ENCODE assay signal across 7 mouse cellular contexts in the genomic region with DNA sequence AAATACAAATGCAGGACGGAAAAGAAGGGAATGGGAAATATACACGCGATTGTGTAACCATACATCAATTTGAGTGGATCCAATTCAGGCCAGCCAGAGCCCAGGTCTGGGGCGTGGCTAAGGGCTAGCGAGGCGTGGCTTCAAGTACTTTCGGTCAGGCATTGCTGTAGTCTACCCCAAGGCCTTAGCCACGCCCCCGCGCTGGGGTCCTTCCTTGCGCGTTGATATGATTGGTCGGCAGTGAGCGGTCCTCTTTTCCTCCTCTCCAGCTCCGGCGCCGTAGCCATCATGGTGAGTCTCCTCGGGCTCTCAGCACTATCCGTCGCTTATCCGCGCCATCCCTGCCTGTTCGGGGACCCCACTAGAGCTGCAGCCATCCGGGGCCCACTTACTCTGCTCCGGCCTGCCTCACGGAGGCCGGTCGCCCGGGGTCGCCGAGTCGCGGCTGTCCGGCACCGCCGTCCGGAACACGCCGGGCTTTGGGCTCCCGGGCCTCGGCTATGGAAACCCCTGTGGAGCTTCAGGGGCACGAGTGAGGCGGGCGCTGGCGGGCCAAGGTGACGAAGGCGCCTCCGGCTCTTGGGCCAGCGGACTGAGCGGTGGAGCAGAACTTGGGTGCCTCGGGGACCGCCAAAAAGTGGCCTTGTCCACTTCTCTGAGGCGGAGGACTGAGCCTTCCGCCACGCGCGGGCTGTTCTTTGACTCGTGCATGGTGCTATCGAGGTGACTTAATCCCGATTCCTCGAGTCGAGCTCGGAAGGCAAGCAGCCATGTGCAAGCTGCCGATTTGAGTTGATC. TPM values are rescaled to one million over a fixed set of nuclear protein-coding genes. Genes with fewer than 3 reads are reported as not detected.
A peak's percentile ranks its signal among the peaks of the same experiment; 100 is the strongest.
DNase-seq lines count a peak whose midpoint lies in the region; ATAC-seq lines count a peak whose summit lies in the region.

No protein-coding gene starts in this region.

- DNase-seq in adrenal gland, adult 2 months, result peak; percentile 95
- peak; percentile 93 for DNase-seq in embryo, embryonic 11.5 days (ENCODE audit: low read depth, low spot score)
- DNase-seq in gastrocnemius, postnatal 36 days, result peak; percentile 95 to 96
- DNase-seq in left cerebral cortex, postnatal 25 days (ENCODE audit: low spot score in 2 of 2), result peak; percentile 98 to 99
- peak; percentile 97 for DNase-seq in midbrain, embryonic 10.5 days (ENCODE audit: low spot score)
- DNase-seq in right cerebral cortex, postnatal 4 days, result peak; percentile 97

- peaks cover 33% of the 10 kb centered on the region for H3K4me1 ChIP-seq in intestine, embryonic 15.5 days (replicated peaks)
- H3K4me1 ChIP-seq in midbrain, embryonic 10.5 days, result peaks cover 41% of the 10 kb centered on the region

- peak overlapping the region; percentile 68 for H3K27ac ChIP-seq in intestine, embryonic 15.5 days
- peak overlapping the region; percentile 99 for H3K27ac ChIP-seq in midbrain, embryonic 10.5 days (replicated peaks)

- no peaks in the 10 kb centered on the region for H3K9me3 ChIP-seq in intestine, embryonic 15.5 days
- H3K9me3 ChIP-seq in midbrain, embryonic 10.5 days (replicated peaks), result no peaks in the 10 kb centered on the region

- H3K4me2 ChIP-seq in intestine, embryonic 15.5 days (replicated peaks), result peak overlapping the region; percentile 71

- intact Hi-C loops in gastrocnemius, postnatal 36 days (cut with DNase I), result no loop called here
- intact Hi-C loops in left cerebral cortex, postnatal 25 days (cut with DNase I), result no loop called here

- under 1% methylated on average over 64 of the region's 64 CpGs for WGBS in intestine, embryonic 15.5 days
- WGBS in midbrain, embryonic 10.5 days, result 1% methylated on average over 64 of the region's 64 CpGs

- peak overlapping the region; percentile 98 for H3K9ac ChIP-seq in intestine, embryonic 15.5 days

- peaks cover 22% of the 10 kb centered on the region for H3K36me3 ChIP-seq in intestine, embryonic 15.5 days
- peaks cover 38% of the 10 kb centered on the region for H3K36me3 ChIP-seq in midbrain, embryonic 10.5 days

- H3K27me3 ChIP-seq in intestine, embryonic 15.5 days (replicated peaks), result no peaks in the 10 kb centered on the region
- H3K27me3 ChIP-seq in midbrain, embryonic 10.5 days (ENCODE audit: low read depth, poor library complexity, severe bottlenecking), result no peaks in the 10 kb centered on the region

- peak; percentile 91 for ATAC-seq in intestine, embryonic 15.5 days

- peak overlapping the region; percentile 88 for H3K4me3 ChIP-seq in intestine, embryonic 15.5 days (replicated peaks)
- H3K4me3 ChIP-seq in midbrain, embryonic 10.5 days, result peak overlapping the region; percentile 99

RNA-seq across cellular contexts. Expression of a gene that starts 3.7 kb away (rescaled TPM):
- total RNA-seq in adrenal gland, adult 2 months (2021), result 1,000 to 10,000 TPM; 1,786 to 2,185 TPM
- 71.2 and 105 TPM in 2 replicates for polyA plus RNA-seq in adrenal gland, adult 2 months (2012; rRNA removed)
- 100 to 1,000 TPM; 605 to 696 TPM for total RNA-seq in gastrocnemius, postnatal 36 days (2021)
- 852 and 1,015 TPM in 2 replicates for polyA plus RNA-seq in intestine, embryonic 15.5 days (2015; fragmentation: Nextera tagmentation; extraction: Ambion mirVana)
- 100 to 1,000 TPM; 645 to 677 TPM for total RNA-seq in left cerebral cortex, postnatal 25 days (2021)
- 915 and 1,078 TPM in 2 replicates for polyA plus RNA-seq in midbrain, embryonic 10.5 days (2016; fragmentation: Nextera tagmentation; extraction: Ambion mirVana)

RNA-seq across cellular contexts. Expression of a gene that starts 3.8 kb away (rescaled TPM):
- 10 to 100 TPM; 15.2 to 18.2 TPM for total RNA-seq in adrenal gland, adult 2 months (2021)
- 2.6 and 4.1 TPM in 2 replicates for polyA plus RNA-seq in adrenal gland, adult 2 months (2012; rRNA removed)
- 1 to 10 TPM; 6.2 to 9.0 TPM for total RNA-seq in gastrocnemius, postnatal 36 days (2021)
- polyA plus RNA-seq in intestine, embryonic 15.5 days (2015; fragmentation: Nextera tagmentation; extraction: Ambion mirVana), result 14.0 and 15.4 TPM in 2 replicates
- total RNA-seq in left cerebral cortex, postnatal 25 days (2021), result 10 to 100 TPM; 34.4 to 37.3 TPM
- 18.3 and 21.0 TPM in 2 replicates for polyA plus RNA-seq in midbrain, embryonic 10.5 days (2016; fragmentation: Nextera tagmentation; extraction: Ambion mirVana)

Comparison
In these comparisons a context has a peak if more than half of its experiments do, and no peak if none do; other contexts are left out.
1. Peak in every context shown above with its lines: DNase-seq, ATAC-seq, H3K4me3 ChIP-seq and H3K27ac ChIP-seq.